Mouse (Mus musculus): ENCODE results near the gene Zbtb34.

DNA sequence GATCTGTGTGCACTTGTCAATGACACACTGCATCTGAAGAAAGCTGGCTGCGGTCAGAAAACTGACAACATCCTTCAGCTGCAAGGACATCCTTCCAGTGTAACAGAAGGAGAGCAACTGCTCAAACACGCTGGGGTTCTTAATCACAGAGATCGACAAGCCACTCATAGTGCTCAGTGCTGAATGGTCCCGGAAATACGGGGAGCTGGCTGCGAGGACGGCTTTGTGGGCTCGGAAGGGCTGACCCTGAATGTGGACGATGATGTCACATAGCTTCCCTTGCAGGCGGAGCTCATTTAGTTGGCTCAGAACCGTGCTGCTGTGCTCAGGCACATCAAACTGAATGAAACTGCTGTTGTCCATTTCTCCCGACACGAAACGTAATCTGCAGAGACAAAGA is 19.0 kb downstream of the Zbtb34 start:
- TF ChIP-seq CTCF (IDR thresholded peaks at IDR 0.05; ENCODE audit: extremely low read depth, insufficient read depth, low read length) (no peak), POLR2A (IDR thresholded peaks at IDR 0.05; ENCODE audit: extremely low read depth, insufficient read depth, low read length) (no peak)
